Mouse (Mus musculus) forebrain, postnatal 0 days (tissue): ENCODE data around the gene Actr5. TPM values are rescaled to one million over a fixed set of nuclear protein-coding genes. Genes with fewer than 3 reads are reported as not detected.

Source experiments
- ATAC-seq: fragments of 200-750 bp; cut with Nextera tagmentation; 2 replicates; pipeline ENCODE4 v1.8.0; 2017; ENCODE audit warnings: mild to moderate bottlenecking, moderate library complexity
- DNase-seq: peaks from one replicate; pipeline ENCODE4 v3.0.0-alpha.2; 2015
- H3K27ac ChIP-seq: fragments of 300-500 bp; sonication (generic); 2 replicates; pipeline ENCODE4 v1.5.1; 2014; ENCODE audit warnings: low read depth, mild to moderate bottlenecking, antibody characterized with exemption, low read length, moderate library complexity, mixed read lengths
- H3K27me3 ChIP-seq: fragments of 300-500 bp; sonication (generic); 2 replicates; pipeline ENCODE4 v1.6.1; 2014; ENCODE audit warnings: mild to moderate bottlenecking, low read length, mixed read lengths; ENCODE audit not compliant: insufficient read depth
- H3K36me3 ChIP-seq: fragments of 300-500 bp; sonication (generic); 2 replicates; pipeline ENCODE4 v1.6.1; 2014; ENCODE audit warnings: mild to moderate bottlenecking, moderate library complexity; ENCODE audit not compliant: insufficient read depth
- H3K4me1 ChIP-seq: fragments of 300-500 bp; sonication (generic); 2 replicates; pipeline ENCODE4 v1.6.1; 2014; ENCODE audit warnings: antibody characterized with exemption; ENCODE audit not compliant: insufficient read depth
- H3K4me2 ChIP-seq: fragments of 300-500 bp; sonication (generic); 2 replicates; pipeline ENCODE4 v1.6.1; 2014; ENCODE audit warnings: low read depth, mild to moderate bottlenecking, moderate library complexity
- H3K4me3 ChIP-seq: fragments of 300-500 bp; sonication (generic); 2 replicates; pipeline ENCODE4 v1.5.1; 2014; ENCODE audit warnings: low read depth, low read length, mixed read lengths
- H3K9ac ChIP-seq: fragments of 300-500 bp; sonication (generic); 2 replicates; pipeline ENCODE4 v1.6.1; 2014; ENCODE audit warnings: mild to moderate bottlenecking
- H3K9me3 ChIP-seq: fragments of 300-500 bp; sonication (generic); 2 replicates; pipeline ENCODE4 v1.6.1; 2016; ENCODE audit warnings: low read length
- CTCF ChIP-seq: sonication (generic); IDR thresholded peaks from 2 replicates; pipeline ENCODE4 v1.5.1; 2016; ENCODE audit warnings: antibody characterized with exemption, control low read depth, low read depth
- WGBS: fragments of 180-500 bp; shearing (Covaris S2); extraction: QIAGEN DNeasy Blood & Tissue Kit; methylation state at CpG from one replicate; pipeline ENCODE4 v1.1.7; 2014; 5-methylcytosine and 5-hydroxymethylcytosine counted together
- polyA plus RNA-seq: library from polyadenylated mRNA; unstranded; fragments of >200 nt; fragmentation: Nextera tagmentation; extraction: Ambion mirVana; gene quantifications from 2 replicates; pipeline ENCODE4 v1.2.1, GENCODE M21; 2015
- total RNA-seq: library from RNA; depleted of rRNA; stranded (reverse); fragments of >200 nt; gene quantifications from 2 replicates; pipeline ENCODE4 v1.2.3, GENCODE M21; 2014

Gene Actr5
- total and polyA plus RNA-seq, 2 experiments from 2014 or later: 8.2 to 30.8 TPM

DNA sequence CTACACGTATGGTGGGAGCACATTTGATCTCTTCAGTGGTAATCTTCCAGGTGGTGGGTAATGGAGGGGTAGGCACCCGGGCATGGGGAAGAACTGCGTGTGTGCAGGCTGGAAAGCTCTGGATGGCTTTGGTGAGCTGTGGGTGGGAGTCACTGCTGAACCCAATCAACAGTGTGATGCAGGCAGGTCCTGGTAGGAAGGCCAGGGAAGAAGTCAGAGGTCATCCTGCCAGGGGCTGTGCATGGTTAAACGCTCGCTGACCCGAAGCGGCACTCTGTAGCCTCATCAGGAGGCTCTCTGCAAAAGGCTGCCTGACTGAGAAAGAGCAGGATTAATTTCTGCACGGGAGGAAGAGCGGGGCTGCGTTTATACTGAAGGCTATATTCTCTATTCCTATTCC is 45.9 kb downstream of the Actr5 start:
- no peak overlapping the region; the same call in 1 of the 2 replicates for H3K9ac ChIP-seq
- no peak overlapping the region; the same call in 1 of the 2 replicates for H3K4me2 ChIP-seq
- H3K4me1 ChIP-seq: peaks cover 12% of the 10 kb centered on the region
- TF ChIP-seq CTCF: no peak
- WGBS: 31% methylated on average over 10 of the region's 10 CpGs
- no peaks in the 10 kb centered on the region for H3K9me3 ChIP-seq
- no peak overlapping the region for H3K4me3 ChIP-seq
- DNase-seq (no peak), ATAC-seq (no peak)
- no peaks in the 10 kb centered on the region for H3K36me3 ChIP-seq
- no peak overlapping the region for H3K27ac ChIP-seq
- H3K27me3 ChIP-seq: no peaks in the 10 kb centered on the region

GRCm38 (mm10) chr2:158672829-158673228 is 48.1 kb downstream of the Actr5 start:
- Histone ChIP-seq H3K27me3 (no peaks in the 10 kb centered on the region), H3K4me2 (no peak overlapping the region), H3K4me1 (peaks cover 12% of the 10 kb centered on the region), H3K36me3 (no peaks in the 10 kb centered on the region), H3K9ac (no peak overlapping the region), H3K9me3 (no peaks in the 10 kb centered on the region), H3K4me3 (no peak overlapping the region), H3K27ac (peak overlapping the region; percentile 29; the same call in 1 of the 2 replicates)
- TF ChIP-seq CTCF: no peak
- ATAC-seq: no peak
- no peak for DNase-seq
- WGBS: 14% methylated on average over 6 of the region's 6 CpGs

- no peaks in the 10 kb centered on the region for H3K9me3 ChIP-seq
- no peak overlapping the region for H3K9ac ChIP-seq
- peaks cover 12% of the 10 kb centered on the region for H3K4me1 ChIP-seq
- DNase-seq (peak; percentile 60), ATAC-seq (0 out of 2 replicates have a peak, but pooled peaks have one; percentile 14)
- H3K27me3 ChIP-seq: no peaks in the 10 kb centered on the region
- no peak overlapping the region for H3K4me2 ChIP-seq
- 48% methylated on average over 4 of the region's 4 CpGs for WGBS
- H3K4me3 ChIP-seq: no peak overlapping the region
- H3K36me3 ChIP-seq: no peaks in the 10 kb centered on the region
- peak overlapping the region; percentile 29; the same call in 1 of the 2 replicates for H3K27ac ChIP-seq
- no peak for TF ChIP-seq CTCF
Measured at GRCm38 (mm10) chr2:158673493-158673892, 48.8 kb downstream of the Actr5 start.

- Histone ChIP-seq H3K9me3 (no peaks in the 10 kb centered on the region), H3K27me3 (no peaks in the 10 kb centered on the region), H3K4me2 (no peak overlapping the region), H3K36me3 (no peaks in the 10 kb centered on the region), H3K4me1 (peaks cover 9% of the 10 kb centered on the region), H3K4me3 (no peak overlapping the region), H3K9ac (no peak overlapping the region), H3K27ac (no peak overlapping the region)
- ATAC-seq: no peak
- DNase-seq: no peak
- no peak for TF ChIP-seq CTCF
- 74% methylated on average over 6 of the region's 6 CpGs for WGBS
Measured at GRCm38 (mm10) chr2:158674131-158674530, 49.4 kb downstream of the Actr5 start.

DNA sequence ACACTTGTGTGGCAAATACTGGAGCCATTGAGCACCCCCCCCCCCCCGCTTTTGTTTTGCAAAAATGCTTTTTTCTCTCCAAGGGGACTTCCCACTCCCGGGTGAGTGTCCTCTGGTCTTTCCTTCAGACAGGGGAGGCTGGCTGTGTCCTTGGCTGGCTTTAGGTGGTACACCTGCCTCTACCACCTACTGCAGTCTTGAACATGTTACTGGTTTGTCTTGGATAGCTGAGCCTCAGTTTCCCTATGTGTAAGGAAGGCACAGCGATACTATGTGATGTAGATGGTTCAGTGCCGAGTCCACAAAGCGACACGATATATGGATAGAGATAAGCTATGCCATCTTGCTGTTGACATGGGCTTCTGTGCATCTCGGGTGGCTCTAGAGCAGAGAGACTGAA is 50.1 kb downstream of the Actr5 start:
- Histone ChIP-seq H3K9me3 (no peaks in the 10 kb centered on the region), H3K36me3 (no peaks in the 10 kb centered on the region), H3K27me3 (no peaks in the 10 kb centered on the region), H3K4me3 (no peak overlapping the region), H3K9ac (no peak overlapping the region), H3K4me1 (peaks cover 6% of the 10 kb centered on the region; the same call in 1 of the 2 replicates), H3K4me2 (no peak overlapping the region), H3K27ac (0 out of 2 replicates have a peak overlapping the region, but pooled peaks have one; percentile 21)
- TF ChIP-seq CTCF: no peak
- WGBS: 78% methylated on average over 7 of the region's 7 CpGs
- no peak for ATAC-seq
- no peak for DNase-seq

DNA sequence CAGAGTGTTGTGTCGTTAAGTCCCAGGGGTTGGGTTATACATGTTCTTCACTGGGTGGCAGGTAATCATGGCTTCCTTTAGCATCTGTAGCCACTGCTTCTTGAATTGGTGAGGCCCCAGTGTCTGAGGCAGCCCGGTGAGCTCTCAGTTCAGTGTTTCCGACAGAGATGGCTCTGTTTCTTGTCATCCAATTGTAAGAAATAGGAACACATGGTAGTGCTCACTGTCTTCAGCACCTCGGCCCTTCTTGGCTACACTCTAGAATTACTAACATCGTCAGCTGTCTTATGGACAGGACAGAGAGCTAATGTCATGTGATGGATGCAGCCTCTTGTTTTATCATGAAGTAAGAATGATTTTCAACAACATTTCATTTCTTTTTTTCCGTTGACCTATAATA is 50.5 kb downstream of the Actr5 start:
- Histone ChIP-seq H3K4me2 (no peak overlapping the region), H3K9me3 (no peaks in the 10 kb centered on the region), H3K36me3 (no peaks in the 10 kb centered on the region), H3K27me3 (no peaks in the 10 kb centered on the region), H3K4me1 (peaks cover 6% of the 10 kb centered on the region; the same call in 1 of the 2 replicates), H3K9ac (no peak overlapping the region), H3K4me3 (no peak overlapping the region), H3K27ac (0 out of 2 replicates have a peak overlapping the region, but pooled peaks have one; percentile 21)
- ATAC-seq: no peak
- no peak for DNase-seq
- 69% methylated on average over 6 of the region's 6 CpGs for WGBS
- TF ChIP-seq CTCF: no peak

DNA sequence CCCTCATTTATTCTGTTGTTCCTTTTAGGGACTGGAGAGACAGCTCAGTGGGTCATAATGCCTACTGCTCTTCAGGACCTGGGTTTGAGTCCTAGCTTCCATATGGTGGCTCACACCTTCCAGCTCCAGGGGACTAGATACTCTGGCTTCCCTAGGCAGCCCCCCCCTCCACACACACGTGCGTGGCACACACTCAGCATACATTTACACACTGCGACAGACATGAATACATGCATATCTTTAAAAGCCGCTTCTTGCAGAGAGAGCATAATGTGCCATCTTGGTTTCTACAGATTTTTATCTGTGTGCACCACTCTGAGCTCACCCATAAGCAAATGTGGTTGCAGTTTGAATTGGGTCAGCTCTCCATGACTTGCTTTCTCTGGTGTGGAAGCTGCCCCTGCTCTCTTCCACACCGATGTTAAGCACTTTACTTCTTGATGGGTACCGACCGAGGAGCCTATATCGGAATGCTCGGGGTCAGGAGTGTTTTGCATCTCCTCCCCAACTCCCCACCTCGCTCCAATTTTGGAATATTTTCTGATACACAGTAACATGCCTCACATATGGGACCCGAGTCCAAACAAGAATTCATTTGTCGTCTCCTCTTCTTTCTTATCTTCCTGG is 51.3 kb downstream of the Actr5 start:
- Histone ChIP-seq H3K27ac (peak overlapping the region; percentile 78), H3K4me3 (no peak overlapping the region), H3K27me3 (no peaks in the 10 kb centered on the region), H3K36me3 (no peaks in the 10 kb centered on the region), H3K4me1 (peaks cover 6% of the 10 kb centered on the region; the same call in 1 of the 2 replicates), H3K4me2 (no peak overlapping the region), H3K9ac (no peak overlapping the region), H3K9me3 (no peaks in the 10 kb centered on the region)
- WGBS: 63% methylated on average over 12 of the region's 12 CpGs
- no peak for TF ChIP-seq CTCF
- ATAC-seq (peak; percentile 60), DNase-seq (peak; percentile 65)
